Mouse (Mus musculus) E14TG2a.4 (cell line): ENCODE measurements around the gene Klk1b5.

Source experiments
- CTCF ChIP-seq: conservative IDR thresholded peaks from 2 replicates; pipeline ENCODE4 v1.5.1; 2014; ENCODE audit warnings: low read length
- NANOG ChIP-seq: IDR thresholded peaks from 2 replicates; pipeline ENCODE4 v1.6.1; 2014; ENCODE audit warnings: borderline replicate concordance, low read length, mixed read lengths
- POU5F1 ChIP-seq: IDR thresholded peaks from 2 replicates; pipeline ENCODE4 v1.6.1; 2014; ENCODE audit warnings: low read length, borderline replicate concordance

- peak; percentile 96 for TF ChIP-seq CTCF
- no peak for TF ChIP-seq NANOG
- TF ChIP-seq POU5F1: no peak
Observed at GRCm38 (mm10) chr7:44262791-44263643, 47.3 kb downstream of the Klk1b5 start.
